Mouse (Mus musculus): ENCODE measurements at regions not wholly inside any gene's neighbourhood (a gene's known extent, or its start where the extent isn't known, plus 50 kb on each side); places are given as distances from the start of the nearest gene placed in this dataset.

DNA sequence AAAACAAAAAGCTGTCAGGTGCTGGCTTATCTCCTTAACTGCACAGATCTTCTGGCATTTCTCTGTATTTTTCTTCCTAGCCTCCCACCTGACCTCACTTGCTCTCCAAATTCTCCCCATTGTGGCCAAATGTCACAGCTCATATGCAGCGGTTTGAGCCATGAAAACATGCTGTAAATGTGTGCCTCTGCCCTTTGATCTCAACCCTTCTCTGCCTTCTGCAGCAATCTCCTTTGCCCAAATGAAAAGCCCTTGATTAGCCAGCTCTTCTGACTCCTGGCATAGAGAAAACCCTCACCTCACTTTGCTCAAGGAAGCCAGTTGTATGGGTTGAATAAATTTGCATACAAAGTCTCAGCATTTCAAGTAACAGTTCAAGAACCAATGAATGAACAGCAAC is 546.1 kb upstream of the Mgmt start:
- no peak for TF ChIP-seq POLR2A (IDR thresholded peaks at IDR 0.05; ENCODE audit: low read depth, low read length)
- TF ChIP-seq CTCF (conservative IDR thresholded peaks at IDR 0.05; ENCODE audit: insufficient read depth, insufficient read length, low read depth, low read length) = no peak
